Mouse (Mus musculus): Measurements from ENCODE around the gene Glg1. TPM values are rescaled to one million over a fixed set of nuclear protein-coding genes. Genes with fewer than 3 reads are reported as not detected.

Glg1 gene
- polyA plus RNA-seq, 1 experiment from 2014 or later: 109 TPM

Small RNA genes lying within 50 kb of the gene (microRNA-seq; reads per million reads assigned to microRNA genes)
- not detected for gene Gm23193

Other genes with a start within 250 kb of the Glg1 start
- gene Ddx19b, start 227.5 kb downstream of the Glg1 start, polyA plus RNA-seq (2016; fragmentation: Nextera tagmentation; extraction: Ambion mirVana): 9.5 and 9.7 TPM in 2 replicates
- gene Aars, start 226.1 kb downstream of the Glg1 start, polyA plus RNA-seq (2016; fragmentation: Nextera tagmentation; extraction: Ambion mirVana): 78.5 and 83.5 TPM in 2 replicates
- 3.2 TPM in 1 of 2 replicates, not detected in the other for gene Exosc6, start 202.9 kb downstream of the Glg1 start, polyA plus RNA-seq (2016; fragmentation: Nextera tagmentation; extraction: Ambion mirVana)
- gene Clec18a, start 166.8 kb downstream of the Glg1 start, polyA plus RNA-seq (2016; fragmentation: Nextera tagmentation; extraction: Ambion mirVana): 1.1 TPM in 2 replicates
- 14.4 and 15.1 TPM in 2 replicates for gene Pdpr, start 164.6 kb downstream of the Glg1 start, polyA plus RNA-seq (2016; fragmentation: Nextera tagmentation; extraction: Ambion mirVana)
- 53.5 and 56.0 TPM in 2 replicates for gene Rfwd3, start 41.0 kb upstream of the Glg1 start, polyA plus RNA-seq (2016; fragmentation: Nextera tagmentation; extraction: Ambion mirVana)
- gene Mlkl, start 79.0 kb upstream of the Glg1 start, polyA plus RNA-seq (2016; fragmentation: Nextera tagmentation; extraction: Ambion mirVana): 0.43 and 0.82 TPM in 2 replicates
- 0.12 TPM in 1 of 2 replicates, not detected in the other for gene Fa2h, start 134.6 kb upstream of the Glg1 start, polyA plus RNA-seq (2016; fragmentation: Nextera tagmentation; extraction: Ambion mirVana)